Mouse (Mus musculus) adrenal gland, postnatal 4 days (tissue): ENCODE data around the gene Gpat2. TPM values are rescaled to one million over a fixed set of nuclear protein-coding genes. Genes with fewer than 3 reads are reported as not detected.

Source experiments
- DNase-seq, 2 experiments: peaks; one replicate each; pipeline ENCODE4 v3.0.0; 2021 to 2022; ENCODE audit warnings: low spot score in 2 of 2, mixed read lengths in 2 of 2
- long read RNA-seq, 2 experiments: library from polyadenylated mRNA; stranded (forward); transcript quantifications; one replicate each; pipeline ENCODE4 v2.0.0; 2021
- total RNA-seq, 2 experiments: library from RNA; stranded (reverse); gene quantifications; 2 replicates each; pipeline ENCODE4 v1.2.3; 2021

The Gpat2 gene
- under 1 TPM; 0.59 to 0.62 TPM for total RNA-seq
- long read RNA-seq, experiment 1, partial matches to known transcripts: 2 of 2 reads
- long read RNA-seq, experiment 1, other reads (novel, unspliced or antisense): 0 of 2 reads
- long read RNA-seq, experiment 2, partial matches to known transcripts: 0 of 2 reads
- long read RNA-seq, experiment 2, other reads (novel, unspliced or antisense): 2 of 2 reads

DNA sequence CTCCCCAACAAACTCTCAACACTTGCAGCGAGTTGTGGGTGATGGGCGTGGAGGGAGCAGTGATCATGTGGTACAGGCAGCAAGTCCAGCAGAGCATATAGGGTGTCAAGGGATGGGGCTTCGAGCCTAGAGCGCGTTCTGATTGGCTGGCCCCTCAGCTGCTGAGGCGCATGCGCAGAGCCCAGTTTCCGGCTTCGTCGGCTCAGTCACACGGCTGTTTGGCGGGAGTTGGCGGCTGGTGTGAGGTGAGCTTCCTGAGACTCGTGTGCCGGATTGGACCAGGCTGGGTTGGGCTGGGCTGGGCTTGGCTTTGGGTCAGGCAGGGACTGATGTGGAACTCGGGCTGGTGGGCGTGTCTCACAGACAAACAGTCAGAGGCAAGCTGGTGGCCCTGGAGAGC, at the start of gene Gpat2:
Gpat2 (plus strand) TSS at position 223 of the 400 bp plus-strand sequence.
- no peak for DNase-seq

GRCm38 (mm10) chr2:127375759-127376341, 49.1 kb upstream of the Gpat2 start:
- no peak for DNase-seq

GRCm38 (mm10) chr2:127376423-127377051, 48.5 kb upstream of the Gpat2 start:
- no peak for DNase-seq

DNA sequence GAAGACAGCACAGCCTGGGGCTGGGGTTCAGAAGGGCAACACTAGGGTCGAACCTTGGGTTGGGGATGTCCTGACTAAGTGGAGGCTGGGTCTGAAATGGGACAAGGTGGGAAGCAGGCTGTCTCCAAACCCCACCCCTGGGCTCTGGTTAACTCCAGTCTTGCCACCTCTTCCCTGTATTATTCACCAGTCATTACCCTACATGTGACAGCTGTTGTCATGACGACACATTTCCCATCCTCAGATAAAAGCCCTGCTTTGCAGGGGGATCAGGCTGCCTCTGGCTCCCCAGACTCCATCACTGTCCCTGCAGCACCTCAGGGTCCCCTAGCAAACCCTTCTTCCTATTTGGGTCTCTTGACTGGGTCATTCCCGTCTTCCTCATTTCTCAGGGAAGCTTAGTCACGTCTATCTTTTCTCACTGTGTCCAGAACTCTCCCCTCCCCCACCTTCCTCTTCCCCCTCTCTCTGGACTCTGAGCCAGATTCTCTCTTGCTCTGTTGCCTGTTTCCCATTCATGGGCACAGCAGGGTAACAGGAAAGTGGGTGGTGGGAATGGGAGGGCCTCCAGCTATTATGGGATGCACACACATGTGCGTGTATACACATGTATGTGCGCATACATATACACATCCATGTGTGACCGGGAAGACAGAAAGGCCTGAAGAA, 46.9 kb upstream of the Gpat2 start:
- DNase-seq: no peak

GRCm38 (mm10) chr2:127378611-127378990, 46.4 kb upstream of the Gpat2 start:
- no peak for DNase-seq

DNA sequence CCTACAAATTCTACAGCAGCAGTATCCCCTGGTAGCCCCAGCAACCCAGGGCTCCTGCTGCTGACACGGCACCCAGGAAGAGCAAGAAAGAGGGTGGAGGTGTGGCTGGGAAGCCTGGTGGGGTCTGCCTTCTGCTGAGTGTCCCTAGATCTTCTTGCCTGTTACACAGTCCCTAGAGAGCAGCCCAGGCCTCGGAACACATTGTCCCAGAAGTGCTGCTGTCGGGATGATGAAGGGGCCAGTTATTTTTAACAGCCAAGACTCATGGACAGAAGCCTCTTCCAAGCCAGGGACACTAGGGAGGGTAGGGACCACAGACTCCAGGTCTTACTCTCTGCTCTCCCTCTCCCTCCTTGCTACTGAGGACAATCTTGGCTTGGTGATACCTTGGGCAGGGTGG, 45.7 kb upstream of the Gpat2 start:
- no peak for DNase-seq

DNA sequence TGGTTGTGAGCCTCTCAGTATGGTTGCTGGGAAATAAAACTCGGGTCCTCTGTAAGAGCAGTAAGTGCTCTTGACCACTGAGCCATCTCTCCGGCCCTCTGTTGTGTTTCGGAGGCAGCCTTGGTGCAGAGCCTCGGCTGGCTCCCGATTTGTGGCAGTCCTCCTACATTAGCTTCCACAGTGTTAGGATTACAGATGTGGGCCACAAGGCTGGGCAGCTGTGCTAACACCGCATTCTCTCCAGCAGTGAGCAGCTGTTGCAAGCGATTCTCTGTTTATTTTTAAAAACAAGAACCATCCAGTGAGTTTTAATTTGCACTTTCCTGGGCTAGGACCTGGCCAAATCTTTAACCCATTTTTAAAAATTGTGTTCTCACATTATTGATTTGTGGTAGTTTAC, 41.1 kb upstream of the Gpat2 start:
- DNase-seq: no peak

- DNase-seq: no peak
Measured at GRCm38 (mm10) chr2:127387521-127387920, 37.5 kb upstream of the Gpat2 start.

GRCm38 (mm10) chr2:127390352-127390751, 34.6 kb upstream of the Gpat2 start:
- no peak for DNase-seq

DNA sequence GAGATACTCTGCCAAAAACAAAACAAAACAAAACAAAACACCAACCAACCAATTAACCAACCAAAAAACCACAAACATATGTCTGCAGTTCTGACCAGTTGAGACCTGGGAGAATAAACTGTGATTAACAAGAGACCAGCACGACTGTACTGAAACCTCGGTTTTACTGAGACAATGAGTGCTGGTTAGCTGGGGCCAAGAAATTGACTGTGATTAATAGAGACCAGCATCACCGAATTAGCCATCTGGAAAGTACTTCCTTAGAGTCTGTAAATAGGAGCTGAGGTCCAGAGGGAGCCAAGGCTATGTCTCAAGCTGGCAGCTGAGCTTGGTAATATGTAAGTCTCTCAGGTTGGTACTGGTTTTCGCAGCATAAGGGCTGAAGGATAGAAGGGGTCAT, 34.2 kb upstream of the Gpat2 start:
- DNase-seq: no peak

DNA sequence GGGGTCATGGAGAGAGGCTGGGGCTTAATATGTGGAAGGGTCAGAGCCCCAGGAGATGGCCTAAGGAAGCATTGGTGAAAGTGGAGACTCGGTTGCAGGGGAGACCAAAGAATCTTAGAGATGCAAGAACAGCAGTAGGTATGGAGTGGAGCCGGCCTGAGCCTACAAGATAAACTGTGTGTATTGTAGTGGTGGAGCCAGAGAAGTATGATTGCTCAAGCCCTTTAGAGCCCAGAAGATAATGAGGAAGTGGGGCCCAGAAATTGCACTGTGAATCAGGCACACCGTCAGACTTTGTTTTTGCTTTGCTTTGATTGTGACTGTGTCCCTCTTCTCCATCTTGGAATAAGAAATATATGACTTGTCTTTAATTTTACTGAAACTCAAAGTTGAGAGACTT, 33.7 kb upstream of the Gpat2 start:
- DNase-seq: no peak

- peak in 1 of 2 experiments; percentile 17 for DNase-seq
Measured at GRCm38 (mm10) chr2:127394606-127395161, 30.3 kb upstream of the Gpat2 start.

DNA sequence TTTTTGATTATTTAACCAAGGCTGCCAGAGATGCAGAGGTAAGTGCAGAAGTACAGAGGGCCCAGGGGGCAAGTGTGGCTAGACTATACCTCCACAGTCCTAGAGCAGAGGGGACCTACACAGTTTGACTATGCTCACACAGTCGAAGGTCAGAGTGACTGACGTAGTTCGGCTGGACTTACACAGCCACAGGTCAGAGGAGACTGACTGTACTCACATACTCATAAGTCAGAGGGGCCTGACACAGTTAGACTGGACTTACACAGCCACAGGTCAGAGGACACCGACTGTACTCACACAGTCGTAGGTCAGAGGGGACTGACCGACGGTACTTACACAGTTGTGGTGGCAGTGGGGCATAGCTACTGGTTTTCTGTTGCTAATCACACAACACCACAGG, 26.3 kb upstream of the Gpat2 start:
- no peak for DNase-seq

DNA sequence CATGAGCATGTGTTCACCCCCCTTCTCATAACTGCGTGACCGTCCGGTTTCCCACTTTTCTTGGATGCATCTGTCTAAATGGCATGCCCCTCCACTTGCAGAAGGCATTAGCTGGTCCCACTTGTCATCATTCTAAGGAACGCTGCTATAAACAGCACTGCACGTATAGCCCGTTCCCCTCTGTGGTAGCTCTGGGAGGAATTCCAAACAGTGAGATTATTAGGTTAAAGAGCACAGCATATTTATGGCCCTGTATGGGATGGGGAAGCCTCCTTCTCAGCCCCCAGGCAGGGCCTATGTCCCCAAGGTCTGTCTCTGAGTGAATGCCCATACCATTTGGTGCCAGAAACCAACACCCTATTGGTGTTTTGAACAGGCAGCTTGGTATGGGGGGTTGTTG, 13.9 kb upstream of the Gpat2 start:
- no peak for DNase-seq

DNA sequence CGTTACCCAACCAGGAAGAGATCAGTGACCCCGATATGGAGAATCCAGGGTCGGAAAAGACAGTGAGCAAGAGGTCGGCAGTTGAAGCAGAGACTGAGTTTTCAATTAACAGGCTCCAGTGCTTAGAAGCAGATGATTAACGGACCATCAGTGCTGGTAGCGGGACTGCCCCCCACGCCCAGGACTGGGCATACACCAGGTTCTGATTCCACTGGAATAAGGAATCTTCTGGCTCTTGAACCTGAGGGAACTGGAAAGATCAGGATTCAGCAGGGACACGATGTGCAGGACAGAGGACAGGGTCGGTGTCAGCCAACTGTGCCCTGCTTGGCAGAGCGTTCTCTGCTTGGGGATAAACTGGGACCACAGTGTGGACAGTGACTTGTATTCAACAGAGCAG, 9.2 kb upstream of the Gpat2 start:
- no peak for DNase-seq

- no peak for DNase-seq
Measured at GRCm38 (mm10) chr2:127416706-127417105, 8.3 kb upstream of the Gpat2 start.

GRCm38 (mm10) chr2:127418266-127418970, 6.6 kb upstream of the Gpat2 start:
- no peak for DNase-seq

DNA sequence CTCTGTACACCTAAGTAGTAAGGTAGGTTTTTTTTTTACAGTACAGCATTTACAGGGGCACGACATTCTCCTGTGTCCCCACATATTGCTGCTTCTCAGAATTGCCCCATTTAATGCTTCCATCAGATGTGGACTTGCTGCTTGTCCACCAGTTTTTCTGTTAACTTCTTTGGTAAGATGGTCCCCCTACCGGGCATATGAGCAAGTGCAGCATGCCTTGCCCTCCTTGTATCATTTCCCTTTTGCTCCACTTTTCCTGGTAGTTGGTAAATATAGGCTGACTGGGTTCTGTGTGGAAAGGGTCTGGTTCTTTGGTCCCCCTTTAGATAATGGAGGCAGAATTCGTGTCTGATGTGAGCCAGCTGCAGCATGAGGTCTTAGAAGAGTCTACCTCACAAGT, 5.2 kb downstream of the Gpat2 start:
- DNase-seq: no peak

DNA sequence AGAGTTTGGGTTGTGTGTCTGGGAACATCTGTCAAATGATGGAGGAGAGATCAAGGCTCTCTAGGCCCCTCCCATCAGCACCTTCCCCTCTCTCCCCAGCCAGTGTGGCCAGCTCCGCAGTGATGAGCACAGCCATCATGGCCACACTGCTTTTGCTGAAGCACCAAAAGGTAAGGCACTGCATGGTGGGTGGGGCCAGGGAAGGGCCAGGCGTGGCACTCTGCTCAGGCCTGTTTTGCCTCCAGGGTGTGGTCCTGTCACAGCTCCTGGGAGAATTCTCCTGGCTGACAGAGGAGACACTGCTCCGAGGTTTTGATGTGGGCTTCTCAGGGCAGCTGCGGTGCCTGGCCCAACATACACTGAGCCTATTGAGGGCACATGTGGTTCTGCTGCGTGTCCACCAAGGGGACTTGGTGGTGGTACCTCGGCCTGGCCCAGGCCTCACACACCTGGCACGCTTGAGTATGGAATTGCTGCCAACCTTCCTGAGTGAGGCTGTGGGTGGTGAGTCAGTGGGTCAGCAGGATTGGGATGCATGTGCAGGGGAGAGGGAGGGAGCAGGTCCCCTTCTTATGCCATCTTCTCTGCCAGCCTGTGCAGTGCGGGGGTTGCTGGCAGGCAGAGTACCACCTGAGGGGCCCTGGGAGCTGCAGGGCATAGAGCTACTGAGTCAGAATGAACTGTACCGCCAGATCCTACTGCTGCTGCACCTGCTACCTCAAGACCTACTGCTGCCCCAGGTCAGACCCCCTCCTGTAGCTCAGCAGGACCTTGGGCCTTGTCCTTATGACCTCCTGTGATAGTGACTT, 8.7 kb downstream of the Gpat2 start:
- no peak for DNase-seq

- DNase-seq: no peak
Measured at GRCm38 (mm10) chr2:127435135-127435534, 10.1 kb downstream of the Gpat2 start.

DNA sequence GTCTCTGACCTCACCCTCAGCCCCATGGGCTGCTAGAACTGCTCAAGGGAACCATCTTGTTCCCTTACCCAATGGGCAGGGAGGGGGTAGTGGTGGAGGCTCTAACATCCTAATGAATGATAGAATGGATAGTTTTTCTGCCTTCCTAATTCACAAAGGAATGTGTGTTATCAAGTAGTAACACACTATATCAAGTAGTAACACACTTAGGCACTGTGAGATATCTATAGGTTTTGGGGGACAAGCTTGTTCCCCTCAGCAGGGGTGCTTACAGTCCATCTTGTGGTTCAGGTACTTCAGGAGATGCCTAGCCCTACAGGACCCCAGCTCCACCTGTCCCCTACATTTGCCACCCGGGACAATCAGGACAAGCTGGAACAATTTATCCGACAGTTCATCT, 10.6 kb downstream of the Gpat2 start:
- DNase-seq: no peak
